Mouse (Mus musculus): ENCODE results near the gene Dkk3.
"Not testable (repeated sequence)": the region's sequence is repeated elsewhere in the genome, so short reads cannot be mapped to it uniquely, and the experiment has no call there.

The Dkk3 gene

DNA sequence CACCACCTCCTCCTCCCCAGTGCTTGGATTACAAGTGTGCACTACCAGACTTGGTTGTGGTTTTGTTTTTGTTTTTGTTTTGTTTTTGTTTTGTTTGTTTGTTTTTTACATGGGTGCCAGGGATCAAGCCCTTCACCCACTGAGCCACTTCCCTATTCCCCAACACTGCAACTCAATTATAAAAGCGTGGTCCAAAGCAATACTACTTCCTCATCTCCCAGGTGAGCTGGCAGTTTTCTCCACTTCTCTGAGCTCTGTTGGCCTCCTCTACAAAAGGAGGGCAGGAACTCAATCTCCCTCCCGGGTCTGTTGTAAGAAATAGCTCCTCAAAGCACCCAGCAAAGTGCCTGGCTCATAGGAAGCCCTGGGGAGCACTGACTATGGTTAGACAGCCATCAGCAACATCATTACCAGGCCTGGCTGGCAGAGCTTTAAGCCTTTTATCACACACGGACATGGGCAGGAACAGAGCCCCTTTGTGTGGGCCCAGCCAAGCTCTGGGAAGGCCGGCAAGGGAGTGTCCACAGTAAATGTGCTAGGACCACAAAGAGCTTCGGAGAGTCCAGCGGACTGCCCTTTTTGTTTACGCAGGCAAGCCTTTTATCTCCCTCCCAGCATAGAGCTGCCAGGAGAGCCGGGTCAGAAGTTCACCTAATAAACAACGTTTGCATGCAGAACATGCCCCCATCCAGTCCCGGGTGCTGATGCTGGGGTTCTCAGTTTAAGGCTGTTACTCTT lies 11.3 kb upstream of the Dkk3 start:
- no peak for DNase-seq (ENCODE audit: low spot score in 2 of 2)

DNA sequence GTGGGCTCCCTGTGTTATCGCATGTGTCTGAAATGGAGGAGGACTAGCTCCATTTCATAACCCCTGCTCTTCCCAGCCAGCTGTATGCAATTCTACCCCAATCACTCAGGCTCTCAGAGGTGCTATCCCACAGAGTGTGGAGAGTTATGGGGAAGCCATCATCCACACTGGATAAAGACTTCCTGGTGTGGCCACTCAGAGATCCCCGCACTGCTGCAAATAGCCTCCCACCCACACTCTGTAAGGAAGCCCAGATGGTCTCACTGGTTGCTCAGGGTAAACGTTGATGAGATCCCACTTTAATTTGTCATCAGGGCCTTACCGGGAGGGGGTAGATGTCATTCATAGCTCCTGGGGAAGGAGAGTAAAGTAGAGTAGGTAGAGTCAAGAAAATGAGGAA lies 6.7 kb upstream of the Dkk3 start:
- DNase-seq (ENCODE audit: low spot score in 2 of 2), result no peak

GRCm38 (mm10) chr7:112165032-112165431 lies 6.2 kb upstream of the Dkk3 start:
- DNase-seq (ENCODE audit: low spot score in 2 of 2), result not testable (repeated sequence)

GRCm38 (mm10) chr7:112164430-112164829 lies 5.6 kb upstream of the Dkk3 start:
- no peak for DNase-seq (ENCODE audit: low spot score in 2 of 2)

GRCm38 (mm10) chr7:112159835-112160234 lies 978 bp upstream of the Dkk3 start:
- no peak for DNase-seq (ENCODE audit: low spot score in 2 of 2)

GRCm38 (mm10) chr7:112158316-112158741 lies 528 bp downstream of the Dkk3 start:
- DNase-seq (ENCODE audit: low spot score in 2 of 2), result no peak

- peak in 1 of 2 experiments; percentile 15 for DNase-seq (ENCODE audit: low spot score in 2 of 2)
Measured at GRCm38 (mm10) chr7:112157584-112158315, 1.1 kb downstream of the Dkk3 start.

- no peak for DNase-seq (ENCODE audit: low spot score in 2 of 2)
Measured at GRCm38 (mm10) chr7:112155194-112155593, 3.7 kb downstream of the Dkk3 start.

- no peak for DNase-seq (ENCODE audit: low spot score in 2 of 2)
Measured at GRCm38 (mm10) chr7:112154445-112154844, 4.4 kb downstream of the Dkk3 start.

DNA sequence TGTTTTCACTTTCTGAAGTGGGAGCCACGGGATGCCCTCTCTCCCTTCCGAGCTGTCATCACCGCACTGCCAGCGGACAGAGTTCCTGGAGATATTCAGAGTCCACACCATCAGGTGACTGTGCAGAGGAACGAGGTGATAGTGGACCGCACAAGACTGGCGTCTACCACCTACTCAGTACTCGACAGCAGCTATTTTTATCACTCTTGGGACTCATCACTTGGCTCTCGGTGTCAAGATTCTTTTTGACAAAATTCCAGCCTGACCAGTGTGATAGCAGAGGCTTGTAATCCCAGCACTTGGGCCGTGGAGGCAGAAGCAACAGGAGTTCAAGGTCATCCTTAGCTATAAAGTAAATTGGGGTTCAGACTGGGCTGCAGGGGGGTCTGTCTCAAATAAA lies 9.7 kb downstream of the Dkk3 start:
- no peak for DNase-seq (ENCODE audit: low spot score in 2 of 2)

GRCm38 (mm10) chr7:112147979-112148378 lies 10.9 kb downstream of the Dkk3 start:
- no peak for DNase-seq (ENCODE audit: low spot score in 2 of 2)

GRCm38 (mm10) chr7:112144646-112145179 lies 14.1 kb downstream of the Dkk3 start:
- no peak for DNase-seq (ENCODE audit: low spot score in 2 of 2)

- no peak for DNase-seq (ENCODE audit: low spot score in 2 of 2)
Measured at GRCm38 (mm10) chr7:112143978-112144377, 14.9 kb downstream of the Dkk3 start.

DNA sequence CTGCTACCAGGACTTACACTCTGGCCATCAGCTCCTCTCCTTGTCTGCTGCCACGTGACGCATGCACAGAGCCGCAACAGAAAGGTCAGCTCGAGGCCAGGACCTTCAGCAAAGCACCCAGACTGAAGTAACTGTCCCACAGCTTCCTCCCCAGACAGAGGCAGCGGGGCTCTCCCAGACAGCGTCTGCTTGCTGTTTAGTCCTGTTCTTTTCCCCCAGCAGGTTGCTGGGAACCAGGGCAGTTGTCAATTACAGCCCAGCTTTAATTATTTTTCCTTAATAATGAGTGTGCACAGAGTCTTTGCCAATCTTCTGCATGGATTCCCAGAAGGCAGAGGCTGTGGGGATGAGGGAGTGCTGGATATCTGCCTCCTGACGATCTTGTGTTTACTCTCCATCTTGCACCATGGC lies 15.8 kb downstream of the Dkk3 start:
- DNase-seq (ENCODE audit: low spot score in 2 of 2), result no peak

- DNase-seq (ENCODE audit: low spot score in 2 of 2), result no peak
Measured at GRCm38 (mm10) chr7:112142616-112143015, 16.2 kb downstream of the Dkk3 start.

DNA sequence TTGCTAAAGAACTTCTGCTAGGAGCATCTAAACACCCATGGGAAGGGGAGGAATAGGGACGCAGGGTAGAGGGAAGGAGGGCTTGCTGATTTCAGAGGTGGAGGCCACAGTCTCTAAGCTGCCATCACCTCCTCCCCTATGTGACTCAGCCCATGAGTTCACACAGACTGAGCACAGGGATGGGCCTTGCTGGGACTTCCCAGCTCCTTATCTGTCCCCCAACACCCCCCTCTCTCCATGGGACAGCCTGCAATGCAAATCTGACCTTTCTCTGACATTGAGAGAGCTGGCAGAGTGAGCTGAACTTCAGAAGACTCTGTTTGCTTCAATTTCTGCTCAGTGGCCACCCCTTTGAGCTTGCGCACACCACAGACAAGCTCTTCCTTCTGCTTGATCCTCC lies 18.1 kb downstream of the Dkk3 start:
- no peak for DNase-seq (ENCODE audit: low spot score in 2 of 2)

DNA sequence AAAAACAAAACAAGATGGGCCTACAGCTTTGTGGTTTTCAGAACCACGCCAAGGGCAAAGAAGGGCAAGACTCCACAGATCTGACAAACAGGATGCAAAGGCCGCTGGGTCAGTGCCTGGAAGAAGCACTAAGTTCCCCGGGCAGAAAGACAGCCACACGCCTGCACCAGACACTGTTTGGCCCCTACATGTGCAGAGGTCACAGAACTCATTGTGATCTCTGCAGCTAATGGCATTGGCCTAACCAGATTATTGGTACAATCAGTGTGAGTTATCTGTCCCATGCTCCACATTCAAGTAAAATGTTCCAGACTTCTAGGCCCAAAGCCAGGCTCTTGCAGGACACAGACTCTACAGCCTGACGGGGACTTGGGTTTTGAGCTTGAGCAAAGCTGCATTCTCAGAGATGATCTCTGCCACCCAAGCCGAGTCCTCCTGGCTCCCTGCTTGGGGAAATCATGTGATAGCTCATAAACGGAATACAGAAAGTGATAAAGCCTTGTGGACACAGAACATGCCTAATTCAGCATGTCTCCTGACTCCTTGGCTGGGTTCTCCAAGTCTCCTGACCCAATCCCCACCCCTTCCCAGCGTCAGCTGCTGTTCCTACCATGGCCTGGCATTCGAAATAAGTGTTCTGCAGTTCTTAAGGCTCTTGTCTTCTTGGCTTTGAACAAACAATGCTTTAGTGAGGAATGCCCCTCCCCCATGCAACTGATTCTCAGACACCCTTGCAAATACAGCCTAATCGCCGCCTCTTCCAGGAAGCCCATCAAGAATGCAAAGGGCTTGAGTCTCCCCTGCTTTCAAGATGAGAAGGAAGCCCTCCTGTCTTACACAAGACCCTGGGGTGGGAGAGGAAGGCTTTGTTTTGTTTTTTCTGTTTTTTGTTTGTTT lies 20.1 kb downstream of the Dkk3 start:
- DNase-seq (ENCODE audit: low spot score in 2 of 2), result no peak

DNA sequence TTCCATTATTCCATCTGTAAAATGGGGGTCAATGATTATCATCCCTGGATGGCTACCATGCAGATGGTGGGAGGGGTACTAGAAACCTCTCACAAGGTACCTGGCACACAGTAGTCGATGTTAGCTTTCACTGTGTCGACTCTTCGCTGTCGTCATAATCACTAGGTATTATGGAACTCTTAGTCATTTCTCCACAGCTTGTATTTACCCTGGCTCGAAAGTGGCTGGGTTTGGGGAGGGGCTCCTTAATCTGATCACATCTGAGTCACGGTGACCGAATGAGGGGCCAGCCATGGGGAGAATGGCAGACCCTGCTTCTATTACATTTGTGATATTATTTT lies 20.7 kb downstream of the Dkk3 start:
- no peak for DNase-seq (ENCODE audit: low spot score in 2 of 2)

GRCm38 (mm10) chr7:112136537-112136936 lies 22.3 kb downstream of the Dkk3 start:
- DNase-seq (ENCODE audit: low spot score in 2 of 2), result no peak

DNA sequence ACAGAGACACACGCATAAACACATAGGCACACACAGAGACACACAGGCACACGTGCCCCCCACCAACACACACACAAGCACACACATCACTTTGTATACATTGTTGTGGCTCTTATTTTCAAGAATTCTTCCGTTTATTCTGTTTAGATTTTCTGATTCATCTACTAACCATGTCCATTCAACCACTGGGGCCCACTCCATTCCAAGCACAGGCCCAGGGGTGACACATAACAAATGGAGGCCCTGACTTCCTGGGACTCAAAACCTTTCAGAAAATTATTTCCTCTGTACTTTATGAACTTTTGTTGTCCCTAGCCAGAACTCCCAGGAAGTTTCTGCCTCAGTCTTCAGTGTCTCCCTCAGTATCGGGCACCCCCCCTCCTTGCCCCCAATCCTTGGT lies 23.7 kb downstream of the Dkk3 start:
- no peak for DNase-seq (ENCODE audit: low spot score in 2 of 2)

GRCm38 (mm10) chr7:112133277-112133676 lies 25.6 kb downstream of the Dkk3 start:
- no peak for DNase-seq (ENCODE audit: low spot score in 2 of 2)

DNA sequence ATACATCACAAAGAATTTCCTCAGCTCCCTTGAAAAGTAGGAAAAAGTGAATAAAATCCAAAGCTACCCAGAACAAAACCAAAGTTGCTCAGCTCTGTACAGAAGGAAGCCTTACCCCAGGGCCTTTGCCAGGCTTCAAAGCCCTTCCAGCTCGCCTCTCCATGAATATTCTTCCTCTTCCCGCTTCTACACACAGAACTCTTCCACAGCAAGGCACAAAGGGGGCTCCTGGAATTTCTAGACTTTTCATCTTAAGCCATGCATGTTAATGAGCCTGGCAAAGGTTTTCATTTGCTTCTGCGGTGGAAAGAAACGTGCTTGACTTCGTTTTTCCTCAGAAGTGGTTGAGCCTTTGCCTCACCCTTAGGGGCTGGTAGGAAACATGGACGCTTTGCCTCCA lies 26.9 kb downstream of the Dkk3 start:
- no peak for DNase-seq (ENCODE audit: low spot score in 2 of 2)
